Mouse (Mus musculus) kidney, postnatal 0 days (tissue): Measurements from ENCODE around the gene Lef1. TPM values are rescaled to one million over a fixed set of nuclear protein-coding genes. Genes with fewer than 3 reads are reported as not detected.

Experiments
- ATAC-seq: fragments of 200-750 bp; cut with Nextera tagmentation; replicated peaks from 2 replicates; pipeline ENCODE4 v1.8.0; 2017; ENCODE audit warnings: low read depth, moderate number of reproducible peaks, moderate TSS enrichment, moderate library complexity; ENCODE audit not compliant: low FRiP score
- DNase-seq: peaks from one replicate; pipeline ENCODE4 v3.0.0-alpha.2; 2016; ENCODE audit warnings: low spot score
- H3K27ac ChIP-seq: fragments of 300-500 bp; sonication (generic); 2 replicates; pipeline ENCODE4 v1.5.1; 2014; ENCODE audit warnings: mild to moderate bottlenecking
- H3K27me3 ChIP-seq: fragments of 300-500 bp; sonication (generic); 2 replicates; pipeline ENCODE4 v1.6.1; 2014; ENCODE audit warnings: low read length, mixed read lengths; ENCODE audit not compliant: insufficient read depth
- H3K36me3 ChIP-seq: fragments of 300-500 bp; sonication (generic); 2 replicates; pipeline ENCODE4 v1.6.1; 2014; ENCODE audit warnings: low read length, mixed read lengths; ENCODE audit not compliant: insufficient read depth
- H3K4me1 ChIP-seq: fragments of 300-500 bp; sonication (generic); replicated peaks from 2 replicates; pipeline ENCODE4 v1.6.1; 2014; ENCODE audit warnings: antibody characterized with exemption, low read length, mixed read lengths; ENCODE audit not compliant: insufficient read depth
- H3K4me2 ChIP-seq: fragments of 300-500 bp; sonication (generic); 2 replicates; pipeline ENCODE4 v1.6.1; 2014; ENCODE audit warnings: mild to moderate bottlenecking, low read length, moderate library complexity, mixed read lengths
- H3K4me3 ChIP-seq: fragments of 300-500 bp; sonication (generic); replicated peaks from 2 replicates; pipeline ENCODE4 v1.5.1; 2014; ENCODE audit warnings: low read depth, low read length
- H3K9ac ChIP-seq: fragments of 300-500 bp; sonication (generic); 2 replicates; pipeline ENCODE4 v1.6.1; 2014; ENCODE audit warnings: low read depth, low read length
- H3K9me3 ChIP-seq: fragments of 300-500 bp; sonication (generic); replicated peaks from 2 replicates; pipeline ENCODE4 v1.6.1; 2016; ENCODE audit warnings: low read length, inconsistent platforms, mixed read lengths
- CTCF ChIP-seq: IDR thresholded peaks from 2 replicates; pipeline ENCODE4 v1.5.1; 2016; ENCODE audit warnings: antibody characterized with exemption, low read depth, mild to moderate bottlenecking, moderate library complexity
- WGBS: fragments of 180-500 bp; shearing (Covaris S2); extraction: QIAGEN DNeasy Blood & Tissue Kit; methylation state at CpG from one replicate; pipeline ENCODE4 v1.1.7; 2014; 5-methylcytosine and 5-hydroxymethylcytosine counted together
- polyA plus RNA-seq: library from polyadenylated mRNA; unstranded; fragments of >200 nt; fragmentation: Nextera tagmentation; extraction: Ambion mirVana; gene quantifications from 2 replicates; pipeline ENCODE4 v1.2.1, GENCODE M21; 2015

The Lef1 gene
- polyA plus RNA-seq, 1 experiment from 2014 or later = 16.2 TPM

GRCm38 (mm10) chr3:131186193-131186592 is 75.9 kb downstream of the Lef1 start:
- H3K27ac ChIP-seq = no peak overlapping the region
- no peaks in the 10 kb centered on the region for H3K36me3 ChIP-seq
- H3K27me3 ChIP-seq = no peaks in the 10 kb centered on the region
- WGBS = 76% methylated on average over 5 of the region's 5 CpGs
- no peak for TF ChIP-seq CTCF
- no peaks in the 10 kb centered on the region for H3K4me1 ChIP-seq
- no peak overlapping the region for H3K9ac ChIP-seq
- H3K9me3 ChIP-seq = no peaks in the 10 kb centered on the region
- H3K4me2 ChIP-seq = no peak overlapping the region
- DNase-seq (no peak), ATAC-seq (no peak)
- no peak overlapping the region for H3K4me3 ChIP-seq

GRCm38 (mm10) chr3:131190239-131190638 is 80.0 kb downstream of the Lef1 start:
- H3K4me2 ChIP-seq = no peak overlapping the region
- H3K27ac ChIP-seq = no peak overlapping the region
- 61% methylated on average over 11 of the region's 11 CpGs for WGBS

GRCm38 (mm10) chr3:131190671-131191367 is 80.5 kb downstream of the Lef1 start:
- DNase-seq (no peak), ATAC-seq (no peak)
- no peak for TF ChIP-seq CTCF
- Histone ChIP-seq H3K4me3 (no peak overlapping the region), H3K4me1 (no peaks in the 10 kb centered on the region), H3K9ac (no peak overlapping the region), H3K4me2 (no peak overlapping the region), H3K27me3 (no peaks in the 10 kb centered on the region), H3K36me3 (no peaks in the 10 kb centered on the region), H3K27ac (no peak overlapping the region), H3K9me3 (no peaks in the 10 kb centered on the region)
- WGBS = 75% methylated on average over 19 of the region's 19 CpGs

More at GRCm38 (mm10) chr3:131190239-131190638, 80.0 kb downstream of the Lef1 start:
- no peak for TF ChIP-seq CTCF
- H3K36me3 ChIP-seq = no peaks in the 10 kb centered on the region
- DNase-seq (no peak), ATAC-seq (no peak)
- H3K27me3 ChIP-seq = no peaks in the 10 kb centered on the region
- no peak overlapping the region for H3K9ac ChIP-seq
- H3K4me3 ChIP-seq = no peak overlapping the region
- H3K4me1 ChIP-seq = no peaks in the 10 kb centered on the region
- H3K9me3 ChIP-seq = no peaks in the 10 kb centered on the region

- no peak for DNase-seq
- TF ChIP-seq CTCF = no peak
- H3K9ac ChIP-seq = no peak overlapping the region
- no peaks in the 10 kb centered on the region for H3K4me1 ChIP-seq
- ATAC-seq = no peak
- WGBS = 79% methylated on average over 7 of the region's 7 CpGs
- H3K27me3 ChIP-seq = no peaks in the 10 kb centered on the region
- H3K27ac ChIP-seq = no peak overlapping the region
- H3K36me3 ChIP-seq = no peaks in the 10 kb centered on the region
- no peaks in the 10 kb centered on the region for H3K9me3 ChIP-seq
- no peak overlapping the region for H3K4me3 ChIP-seq
- H3K4me2 ChIP-seq = no peak overlapping the region
These were observed 81.2 kb downstream of the Lef1 start for GRCm38 (mm10) chr3:131191454-131191853.

- whole genome bisulfite sequencing = 74% methylated on average over 10 of the region's 10 CpGs
- no peak overlapping the region for H3K4me2 ChIP-seq
- TF ChIP-seq CTCF = no peak
- H3K9ac ChIP-seq = no peak overlapping the region
- H3K36me3 ChIP-seq = no peaks in the 10 kb centered on the region
- H3K27ac ChIP-seq = no peak overlapping the region
- H3K9me3 ChIP-seq = no peaks in the 10 kb centered on the region
- H3K27me3 ChIP-seq = no peaks in the 10 kb centered on the region
- ATAC-seq = no peak
- peaks cover 4% of the 10 kb centered on the region; the same call in 1 of the 2 replicates for H3K4me1 ChIP-seq
- H3K4me3 ChIP-seq = no peak overlapping the region
- DNase-seq = no peak
These were observed 85.8 kb downstream of the Lef1 start for GRCm38 (mm10) chr3:131196050-131196449.

- no peaks in the 10 kb centered on the region for H3K36me3 ChIP-seq
- ATAC-seq (no peak), DNase-seq (no peak)
- peaks cover 4% of the 10 kb centered on the region; the same call in 1 of the 2 replicates for H3K4me1 ChIP-seq
- H3K4me3 ChIP-seq = no peak overlapping the region
- H3K27me3 ChIP-seq = no peaks in the 10 kb centered on the region
- H3K9ac ChIP-seq = no peak overlapping the region
- no peak overlapping the region for H3K4me2 ChIP-seq
- no peaks in the 10 kb centered on the region for H3K9me3 ChIP-seq
- H3K27ac ChIP-seq = no peak overlapping the region
- no peak for TF ChIP-seq CTCF
- WGBS = 86% methylated on average over 8 of the region's 8 CpGs
These were observed 86.3 kb downstream of the Lef1 start for GRCm38 (mm10) chr3:131196507-131197019.
